Mouse (Mus musculus) thymus, adult 18-20 months (tissue): ENCODE measurements around the gene Eya4.

ENCODE experiments used
- DNase-seq, 2 experiments: peaks; one replicate each; pipeline ENCODE4 v3.0.0; 2022; ENCODE audit warnings: mixed read lengths in 2 of 2

Gene Eya4

GRCm38 (mm10) chr10:23350011-23350911 lies at the start of gene Eya4:
TSS of gene Eya4 (minus strand) at chr10:23350786.
- no peak for DNase-seq

- DNase-seq = no peak
These were observed 44.8 kb upstream of the Eya4 start for GRCm38 (mm10) chr10:23395399-23395798.

- no peak for DNase-seq
These were observed 44.1 kb upstream of the Eya4 start for GRCm38 (mm10) chr10:23394556-23395245.

GRCm38 (mm10) chr10:23394152-23394551 lies 43.6 kb upstream of the Eya4 start:
- DNase-seq = no peak

- no peak for DNase-seq
These were observed 13.3 kb upstream of the Eya4 start for GRCm38 (mm10) chr10:23363866-23364265.

GRCm38 (mm10) chr10:23349392-23350010 lies 1.1 kb downstream of the Eya4 start:
- DNase-seq = no peak

GRCm38 (mm10) chr10:23348893-23349391 lies 1.6 kb downstream of the Eya4 start:
- no peak for DNase-seq

GRCm38 (mm10) chr10:23348101-23348892 lies 2.3 kb downstream of the Eya4 start:
- DNase-seq = no peak

GRCm38 (mm10) chr10:23337250-23337649 lies 13.3 kb downstream of the Eya4 start:
- no peak for DNase-seq

- no peak for DNase-seq
These were observed 17.8 kb downstream of the Eya4 start for GRCm38 (mm10) chr10:23332768-23333167.

- no peak for DNase-seq
These were observed 22.9 kb downstream of the Eya4 start for GRCm38 (mm10) chr10:23327651-23328050.

- no peak for DNase-seq
These were observed 28.3 kb downstream of the Eya4 start for GRCm38 (mm10) chr10:23322275-23322674.

GRCm38 (mm10) chr10:23295616-23296015 lies 55.0 kb downstream of the Eya4 start:
- DNase-seq = no peak

- no peak for DNase-seq
These were observed 58.1 kb downstream of the Eya4 start for GRCm38 (mm10) chr10:23292495-23292894.

- no peak for DNase-seq
These were observed 73.2 kb downstream of the Eya4 start for GRCm38 (mm10) chr10:23277371-23277770.

- DNase-seq = no peak
These were observed 79.5 kb downstream of the Eya4 start for GRCm38 (mm10) chr10:23271050-23271621.

GRCm38 (mm10) chr10:23270502-23270901 lies 80.1 kb downstream of the Eya4 start:
- DNase-seq = no peak

GRCm38 (mm10) chr10:23252180-23252579 lies 98.4 kb downstream of the Eya4 start:
- no peak for DNase-seq

- no peak for DNase-seq
These were observed 104.1 kb downstream of the Eya4 start for GRCm38 (mm10) chr10:23246485-23246884.

GRCm38 (mm10) chr10:23236918-23237317 lies 113.7 kb downstream of the Eya4 start:
- DNase-seq = no peak

- DNase-seq = no peak
These were observed 115.2 kb downstream of the Eya4 start for GRCm38 (mm10) chr10:23235405-23235804.

GRCm38 (mm10) chr10:23233425-23233824 lies 117.2 kb downstream of the Eya4 start:
- no peak for DNase-seq
